Mouse (Mus musculus): Measurements from ENCODE around the gene Lamp2.
A peak's percentile ranks its signal among the peaks of the same experiment; 100 is the strongest.
"Not testable (repeated sequence)": the region's sequence is repeated elsewhere in the genome, so short reads cannot be mapped to it uniquely, and the experiment has no call there.

Lamp2 gene

DNA sequence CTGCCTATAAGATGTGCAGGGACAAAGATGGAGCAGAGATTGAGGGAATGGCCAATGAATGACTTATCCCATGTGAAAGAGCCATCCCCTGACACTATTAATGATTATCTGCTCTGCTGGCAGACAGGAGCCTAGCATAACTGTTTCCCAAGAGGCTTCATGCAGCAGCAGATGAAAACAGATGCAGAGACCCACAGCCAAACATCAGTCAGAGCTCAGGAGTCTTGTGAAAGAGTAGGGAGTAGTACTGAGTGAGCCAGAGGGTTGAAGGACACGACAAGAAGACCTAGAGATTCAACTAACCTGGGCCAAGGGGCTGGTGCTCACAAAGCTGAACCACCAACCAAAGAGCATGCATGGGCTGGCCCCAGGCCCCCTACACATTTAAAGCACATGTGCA lies 30.2 kb downstream of the Lamp2 start:
- DNase-seq = no peak

DNA sequence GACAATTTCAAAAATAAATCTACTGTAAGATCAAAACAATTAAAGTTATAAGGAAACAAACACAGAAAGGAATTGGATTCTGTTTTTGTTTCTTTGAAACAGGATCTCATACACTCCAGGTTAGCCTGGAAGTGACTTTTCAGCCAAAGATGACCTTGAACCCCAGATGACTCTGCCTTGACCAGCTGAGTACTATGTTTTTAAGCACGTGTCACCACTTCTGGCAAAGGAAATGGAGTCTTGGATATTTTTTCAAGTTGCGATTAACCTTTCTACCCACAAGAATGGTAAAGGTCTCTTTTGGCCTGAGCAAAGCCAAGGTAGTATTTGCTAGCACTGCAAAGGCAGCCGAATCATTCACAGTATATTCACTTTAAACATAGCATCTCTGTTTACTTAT lies 33.2 kb downstream of the Lamp2 start:
- no peak for DNase-seq

DNA sequence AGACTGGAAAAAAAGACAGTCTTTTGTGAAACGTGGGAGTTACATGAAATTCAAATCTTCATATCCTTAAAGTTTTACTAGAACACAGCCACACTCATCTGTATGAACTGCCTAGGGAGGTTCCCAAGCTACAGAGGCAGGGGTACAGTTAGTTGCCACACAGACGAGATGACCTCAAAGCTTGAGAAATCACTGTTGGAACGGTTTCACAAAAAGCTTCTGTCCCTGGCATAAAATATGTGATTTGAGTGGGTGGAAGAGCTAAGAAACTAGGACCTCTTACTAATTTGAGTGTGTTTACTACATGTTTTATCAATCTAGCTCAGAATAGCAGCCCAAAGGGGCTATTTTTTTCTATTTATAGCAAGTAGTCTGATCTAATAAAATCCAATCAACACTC lies 33.9 kb downstream of the Lamp2 start:
- DNase-seq = no peak

- DNase-seq = no peak
Measured at GRCm38 (mm10) chrX:38403879-38404278, 52.4 kb downstream of the Lamp2 start.

DNA sequence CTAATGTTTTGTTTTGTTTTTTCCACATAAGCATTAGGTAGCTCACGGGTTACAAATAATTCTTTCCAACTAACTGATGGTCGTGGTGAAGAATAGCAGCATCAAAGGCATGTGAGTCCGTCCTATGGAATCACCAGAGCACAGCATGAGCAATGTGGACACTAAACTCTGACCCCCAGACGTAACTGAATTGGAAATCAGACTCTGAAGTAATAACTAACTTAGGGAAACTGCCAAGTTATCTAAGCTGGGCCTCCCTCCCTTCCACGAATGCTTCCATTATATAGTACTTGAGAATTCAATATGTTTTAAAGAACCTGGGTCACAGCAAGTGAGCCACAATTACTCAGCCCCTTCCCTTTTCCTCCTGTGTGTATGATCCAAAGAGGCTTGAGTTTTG lies 53.3 kb downstream of the Lamp2 start:
- no peak for DNase-seq

- DNase-seq = peak; percentile 45
Measured at GRCm38 (mm10) chrX:38402004-38402403, 54.2 kb downstream of the Lamp2 start.

GRCm38 (mm10) chrX:38400616-38401015 lies 55.6 kb downstream of the Lamp2 start:
- DNase-seq = no peak

- DNase-seq = no peak
Measured at GRCm38 (mm10) chrX:38399671-38400070, 56.6 kb downstream of the Lamp2 start.

DNA sequence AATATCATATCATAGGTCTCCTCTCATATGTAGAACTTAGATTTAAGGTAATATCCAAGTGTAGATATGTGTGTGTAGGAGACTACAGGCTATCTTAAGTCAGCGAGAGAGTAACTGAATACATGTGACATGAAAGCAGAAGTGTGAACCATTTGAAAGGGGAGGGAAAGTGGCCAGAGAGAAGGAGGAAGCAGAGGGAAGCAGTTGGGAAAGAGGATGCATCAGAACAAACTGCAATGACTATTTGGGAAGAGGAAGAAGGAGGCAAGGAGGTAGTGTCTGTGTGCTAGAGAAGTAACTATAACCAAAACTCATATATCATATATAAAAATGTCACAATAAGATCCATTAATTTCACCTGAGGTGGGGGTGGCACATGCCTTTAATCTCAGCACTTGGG lies 83.1 kb downstream of the Lamp2 start:
- not testable (repeated sequence) for DNase-seq

- not testable (repeated sequence) for DNase-seq
Measured at GRCm38 (mm10) chrX:38364621-38365020, 91.6 kb downstream of the Lamp2 start.

DNA sequence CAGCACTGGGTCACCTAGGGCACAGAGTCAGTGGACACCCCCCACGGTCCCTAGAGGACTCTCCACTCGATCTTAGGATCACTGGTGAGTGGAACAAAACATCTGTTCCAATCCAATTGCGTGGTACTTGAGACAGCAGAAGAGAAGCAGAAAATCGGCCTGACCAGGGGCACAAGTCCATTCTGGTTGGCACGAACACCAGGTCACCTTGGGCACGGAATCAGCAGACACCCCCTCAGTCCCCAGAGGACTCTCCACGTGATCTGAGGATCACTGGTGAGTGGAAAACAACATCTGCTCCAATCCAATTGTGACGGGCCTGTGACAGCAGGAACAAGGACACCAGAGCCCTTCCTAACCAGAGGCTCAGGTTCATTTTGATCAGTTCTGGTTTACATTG lies 94.2 kb downstream of the Lamp2 start:
- DNase-seq = no peak

Measured in lung, postnatal 14 days (tissue).